Mouse (Mus musculus) MEL (cell line): ENCODE measurements around the gene Grk3. TPM values are rescaled to one million over a fixed set of nuclear protein-coding genes. Genes with fewer than 3 reads are reported as not detected.

Source experiments
- DNase-seq: peaks from one replicate; pipeline ENCODE4 v3.0.0; 2011; ENCODE audit warnings: low read depth, low spot score
- H3K27ac ChIP-seq: 2 replicates; pipeline ENCODE4 v1.5.1; 2012; ENCODE audit warnings: low read depth, mild to moderate bottlenecking, control low read depth, low read length, moderate library complexity; ENCODE audit not compliant: control insufficient read depth
- H3K27me3 ChIP-seq, 2 experiments: fragments of 150-350 bp in 1 of 2; sonication (generic) in 1 of 2; 2 replicates each; pipeline ENCODE4 v1.6.1; 2012; ENCODE audit warnings: low read length in 2 of 2, mild to moderate bottlenecking in 2 of 2, improper control_type of control experiment in 1 of 2, moderate library complexity in 1 of 2; ENCODE audit not compliant: insufficient read depth in 2 of 2, control insufficient read depth in 1 of 2
- H3K36me3 ChIP-seq, 2 experiments: 2 replicates each; pipeline ENCODE4 v1.6.1; 2012 to 2014; ENCODE audit warnings: low read length in 2 of 2, improper control_type of control experiment in 1 of 2, inconsistent platforms in 1 of 2, mild to moderate bottlenecking in 1 of 2; ENCODE audit not compliant: insufficient read depth in 2 of 2, control insufficient read depth in 1 of 2
- H3K4me1 ChIP-seq, 2 experiments: fragments of 150-350 bp in 1 of 2; sonication (generic) in 1 of 2; 2 replicates each; pipeline ENCODE4 v1.6.1; 2012; ENCODE audit warnings: low read length in 2 of 2, improper control_type of control experiment in 1 of 2, mild to moderate bottlenecking in 1 of 2; ENCODE audit not compliant: insufficient read depth in 2 of 2, control insufficient read depth in 1 of 2
- H3K4me3 ChIP-seq, 2 experiments: fragments of 150-350 bp in 1 of 2; sonication (generic) in 1 of 2; 2 replicates each; pipeline ENCODE4 v1.5.1; 2012; ENCODE audit warnings: low read depth in 2 of 2, low read length in 2 of 2, mild to moderate bottlenecking in 2 of 2, moderate library complexity in 2 of 2, control low read depth in 1 of 2, improper control_type of control experiment in 1 of 2; ENCODE audit not compliant: control insufficient read depth in 1 of 2, insufficient read depth in 1 of 2
- H3K79me2 ChIP-seq: 2 replicates; pipeline ENCODE4 v1.6.1; 2012; ENCODE audit warnings: mild to moderate bottlenecking, low read length, moderate library complexity; ENCODE audit not compliant: control insufficient read depth, poor library complexity, insufficient read depth
- H3K9ac ChIP-seq: 2 replicates; pipeline ENCODE4 v1.6.1; 2012; ENCODE audit warnings: low read depth, mild to moderate bottlenecking, control low read depth, low read length, moderate library complexity; ENCODE audit not compliant: control insufficient read depth, poor library complexity, severe bottlenecking
- H3K9me3 ChIP-seq: fragments of 150-350 bp; sonication (generic); replicated peaks from 2 replicates; pipeline ENCODE4 v1.6.1; 2012; ENCODE audit warnings: mild to moderate bottlenecking, low read length, improper control_type of control experiment, moderate library complexity; ENCODE audit not compliant: insufficient read depth
- BHLHE40 ChIP-seq: IDR thresholded peaks from 2 replicates; pipeline ENCODE4 v1.6.1; 2012; ENCODE audit warnings: low read depth, mild to moderate bottlenecking, inconsistent platforms, low read length, improper control_type of control experiment, borderline replicate concordance
- ELF1 ChIP-seq: IDR thresholded peaks from 2 replicates; pipeline ENCODE4 v1.6.1; 2014; ENCODE audit warnings: low read depth, mild to moderate bottlenecking, inconsistent platforms, low read length, improper control_type of control experiment, moderate library complexity
- GABPA ChIP-seq: IDR thresholded peaks from 2 replicates; pipeline ENCODE4 v1.6.1; 2012; ENCODE audit warnings: low read depth, mild to moderate bottlenecking, inconsistent platforms, low read length, improper control_type of control experiment, moderate library complexity
- GATA1 ChIP-seq: IDR thresholded peaks from 2 replicates; pipeline ENCODE4 v1.6.1; 2011; ENCODE audit warnings: low read depth, low read length, improper control_type of control experiment
- JUND ChIP-seq: IDR thresholded peaks from 2 replicates; pipeline ENCODE4 v1.6.1; 2011; ENCODE audit warnings: low read depth, mild to moderate bottlenecking, improper control_type of control experiment, low read length
- MAX ChIP-seq: IDR thresholded peaks from 2 replicates; pipeline ENCODE4 v1.6.1; 2011; ENCODE audit warnings: low read length, improper control_type of control experiment
- MAZ ChIP-seq: IDR thresholded peaks from 2 replicates; pipeline ENCODE4 v1.6.1; 2012; ENCODE audit warnings: low read depth, mild to moderate bottlenecking, inconsistent platforms, low read length, improper control_type of control experiment
- MEF2A ChIP-seq: IDR thresholded peaks from 2 replicates; pipeline ENCODE4 v1.6.1; 2014; ENCODE audit warnings: low read depth, mild to moderate bottlenecking, inconsistent platforms, low read length, improper control_type of control experiment; ENCODE audit not compliant: poor library complexity, insufficient replicate concordance, severe bottlenecking; ENCODE audit errors: extremely low read depth
- MXI1 ChIP-seq: IDR thresholded peaks from 2 replicates; pipeline ENCODE4 v1.6.1; 2011; ENCODE audit warnings: mild to moderate bottlenecking, low read depth, low read length, improper control_type of control experiment
- MYB ChIP-seq: IDR thresholded peaks from 2 replicates; pipeline ENCODE4 v1.6.1; 2011; ENCODE audit warnings: mild to moderate bottlenecking, low read depth, low read length, improper control_type of control experiment
- NELFE ChIP-seq: IDR thresholded peaks from 2 replicates; pipeline ENCODE4 v1.6.1; 2011; ENCODE audit warnings: low read depth, low read length, improper control_type of control experiment
- NRF1 ChIP-seq: IDR thresholded peaks from 2 replicates; pipeline ENCODE4 v1.6.1; 2014; ENCODE audit warnings: low read depth, mild to moderate bottlenecking, inconsistent platforms, low read length, improper control_type of control experiment, moderate library complexity; ENCODE audit not compliant: poor library complexity, insufficient read depth, severe bottlenecking
- POLR2AphosphoS5 ChIP-seq: IDR thresholded peaks from 2 replicates; pipeline ENCODE4 v1.6.1; 2012; ENCODE audit warnings: low read depth, borderline replicate concordance, mild to moderate bottlenecking, inconsistent platforms, low read length, moderate library complexity, mixed read lengths
- RCOR1 ChIP-seq: IDR thresholded peaks from 2 replicates; pipeline ENCODE4 v1.6.1; 2012; ENCODE audit warnings: low read depth, mild to moderate bottlenecking, inconsistent platforms, low read length, improper control_type of control experiment
- SMC3 ChIP-seq: IDR thresholded peaks from 2 replicates; pipeline ENCODE4 v1.6.1; 2011; ENCODE audit warnings: low read depth, low read length, improper control_type of control experiment
- TAL1 ChIP-seq: IDR thresholded peaks from 2 replicates; pipeline ENCODE4 v1.6.1; 2012; ENCODE audit warnings: mild to moderate bottlenecking, inconsistent platforms, low read length, moderate library complexity, mixed read lengths
- TBP ChIP-seq: IDR thresholded peaks from 2 replicates; pipeline ENCODE4 v1.8.0; 2011; ENCODE audit warnings: low read depth, low read length, improper control_type of control experiment
- USF1 ChIP-seq: IDR thresholded peaks from 2 replicates; pipeline ENCODE4 v1.6.1; 2014; ENCODE audit warnings: low read depth, mild to moderate bottlenecking, inconsistent platforms, low read length, improper control_type of control experiment, moderate library complexity
- USF2 ChIP-seq, 2 experiments: IDR thresholded peaks; 2 replicates each; pipeline ENCODE4 v1.6.1; 2011 to 2012; ENCODE audit warnings: improper control_type of control experiment in 2 of 2, low read length in 2 of 2, borderline replicate concordance in 1 of 2, inconsistent platforms in 1 of 2, low read depth in 1 of 2, mild to moderate bottlenecking in 1 of 2; ENCODE audit not compliant: insufficient read depth in 1 of 2
- ZNF384 ChIP-seq: IDR thresholded peaks from 2 replicates; pipeline ENCODE4 v1.6.1; 2012; ENCODE audit warnings: low read depth, mild to moderate bottlenecking, inconsistent platforms, low read length, improper control_type of control experiment
- polyA plus RNA-seq, 2 experiments: library from polyadenylated mRNA; stranded (reverse) in 1 of 2; unstranded in 1 of 2; fragments of >175 nt in 1 of 2; fragments of >200 nt in 1 of 2; gene quantifications; 2 replicates each; pipeline versions ENCODE4 v1.2.1 to v1.2.4; 2012; ENCODE audit warnings: low replicate concordance in 2 of 2, low read depth in 1 of 2; ENCODE audit not compliant: insufficient read length in 2 of 2, insufficient read depth in 1 of 2, missing spikeins in 1 of 2
- total RNA-seq: library from RNA; depleted of rRNA; stranded (reverse); fragments of 300-350 nt; gene quantifications from 2 replicates; pipeline ENCODE4 v1.2.3, GENCODE M21; 2012

The Grk3 gene
- total and polyA plus RNA-seq, 3 experiments, result not detected

GRCm38 (mm10) chr5:112991245-112991644 is 24.3 kb downstream of the Grk3 start:
- no peaks in the 10 kb centered on the region for H3K27me3 ChIP-seq

DNA sequence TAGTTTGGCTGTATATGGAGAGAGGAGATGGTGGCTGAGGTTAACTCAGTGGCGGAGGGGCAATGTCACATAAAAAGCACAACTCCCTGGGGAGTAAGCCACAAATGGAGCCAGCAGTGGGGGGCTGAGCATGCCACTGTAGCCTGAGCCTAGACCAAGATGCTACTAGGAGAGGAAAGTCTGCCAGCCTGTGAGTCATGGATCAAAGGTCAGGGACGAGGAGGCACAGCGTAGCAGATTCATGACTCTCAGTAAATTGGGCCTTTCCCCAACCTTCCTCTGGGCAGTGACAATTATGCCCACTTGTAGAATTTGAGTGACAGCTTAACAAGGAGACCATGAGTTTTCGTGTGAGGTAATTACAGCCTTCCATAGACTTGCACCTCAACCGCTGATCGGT is 33.7 kb downstream of the Grk3 start:
- Histone ChIP-seq H3K9me3 (no peaks in the 10 kb centered on the region), H3K4me3 (no peak overlapping the region), H3K4me1 (no peaks in the 10 kb centered on the region), H3K79me2 (no peaks in the 10 kb centered on the region), H3K27me3 (no peaks in the 10 kb centered on the region), H3K36me3 (no peaks in the 10 kb centered on the region), H3K9ac (no peak overlapping the region), H3K27ac (no peak overlapping the region)
- TF ChIP-seq SMC3 (no peak), TAL1 (no peak), POLR2AphosphoS5 (no peak), ELF1 (no peak), JUND (no peak), ZNF384 (no peak), MYB (no peak), MXI1 (no peak)
- no peak for DNase-seq

More at GRCm38 (mm10) chr5:112991245-112991644, 24.3 kb downstream of the Grk3 start:
- DNase-seq, result no peak
- Histone ChIP-seq H3K9me3 (no peaks in the 10 kb centered on the region), H3K27ac (no peak overlapping the region), H3K4me1 (no peaks in the 10 kb centered on the region), H3K4me3 (no peak overlapping the region), H3K79me2 (no peaks in the 10 kb centered on the region), H3K36me3 (no peaks in the 10 kb centered on the region), H3K9ac (no peak overlapping the region)
- TF ChIP-seq GATA1, result no peak
- TF ChIP-seq NELFE, result no peak

DNA sequence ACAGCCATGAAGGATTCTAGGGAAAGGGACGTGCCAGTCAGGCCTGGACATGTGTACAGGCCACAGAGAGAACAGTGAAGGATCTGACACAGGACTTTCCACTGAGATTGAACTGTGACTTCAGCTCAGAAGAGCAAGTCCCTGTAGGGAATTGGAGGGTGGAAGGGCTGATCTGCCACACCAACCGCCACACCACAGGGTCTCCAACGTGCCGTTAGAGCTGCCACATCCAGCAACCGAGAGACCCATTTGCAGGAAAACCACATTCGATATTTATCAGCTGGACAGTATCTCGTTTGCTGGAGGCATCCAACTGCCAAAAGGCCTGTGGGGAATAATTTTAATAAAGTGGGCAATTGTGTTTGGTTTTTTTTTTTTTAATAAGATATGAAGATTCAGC is 35.9 kb downstream of the Grk3 start:
- no peak for DNase-seq

More for the DNA sequence above, 35.9 kb downstream of the Grk3 start:
- H3K9me3 ChIP-seq, result no peaks in the 10 kb centered on the region
- no peak overlapping the region for H3K9ac ChIP-seq
- no peak overlapping the region for H3K27ac ChIP-seq
- no peaks in the 10 kb centered on the region for H3K79me2 ChIP-seq
- no peaks in the 10 kb centered on the region for H3K36me3 ChIP-seq
- no peaks in the 10 kb centered on the region for H3K27me3 ChIP-seq
- TF ChIP-seq BHLHE40 (no peak), USF2 (IDR thresholded peaks at IDR 0.05; ENCODE audit: borderline replicate concordance in 1 of 2, insufficient read depth in 1 of 2, low read depth in 1 of 2, low read length in 2 of 2) (no peak), RCOR1 (no peak), ELF1 (no peak), MAX (no peak), USF1 (no peak), GABPA (no peak), TBP (no peak), TAL1 (no peak), NRF1 (no peak), GATA1 (no peak), MEF2A (no peak), MAZ (no peak), SMC3 (no peak)
- no peaks in the 10 kb centered on the region for H3K4me1 ChIP-seq
- H3K4me3 ChIP-seq, result no peak overlapping the region
